Mouse (Mus musculus) NIH3T3 (cell line): ENCODE results near the gene Cdhr2.
A peak's percentile ranks its signal among the peaks of the same experiment; 100 is the strongest.

Experiments used
- DNase-seq: peaks from one replicate; pipeline ENCODE4 v3.0.0-alpha.2; 2012; ENCODE audit warnings: low read depth

Gene Cdhr2

DNA sequence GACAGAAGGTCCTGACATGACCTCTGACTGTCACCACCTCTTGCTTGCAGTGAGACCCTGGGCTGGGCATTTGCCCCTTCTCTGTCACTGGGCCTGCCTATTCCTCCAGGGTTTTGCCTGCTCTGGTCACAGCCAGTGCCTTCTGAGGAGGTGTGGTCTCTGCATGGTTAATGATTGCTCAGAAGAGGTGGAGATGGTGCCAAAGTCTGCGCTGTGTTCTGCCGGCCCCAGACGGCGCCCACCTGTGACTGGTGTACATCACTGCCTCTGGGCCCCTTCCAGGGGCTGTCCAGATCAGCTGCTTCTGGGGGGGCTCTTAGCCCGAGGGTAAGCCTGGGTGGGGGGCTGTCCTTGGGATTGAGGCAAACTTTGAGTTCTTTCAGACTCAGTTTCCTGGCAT lies at the start of gene Cdhr2:
Cdhr2 (plus strand) TSS at position 219 of the 400 bp plus-strand sequence.
- DNase-seq: no peak

DNA sequence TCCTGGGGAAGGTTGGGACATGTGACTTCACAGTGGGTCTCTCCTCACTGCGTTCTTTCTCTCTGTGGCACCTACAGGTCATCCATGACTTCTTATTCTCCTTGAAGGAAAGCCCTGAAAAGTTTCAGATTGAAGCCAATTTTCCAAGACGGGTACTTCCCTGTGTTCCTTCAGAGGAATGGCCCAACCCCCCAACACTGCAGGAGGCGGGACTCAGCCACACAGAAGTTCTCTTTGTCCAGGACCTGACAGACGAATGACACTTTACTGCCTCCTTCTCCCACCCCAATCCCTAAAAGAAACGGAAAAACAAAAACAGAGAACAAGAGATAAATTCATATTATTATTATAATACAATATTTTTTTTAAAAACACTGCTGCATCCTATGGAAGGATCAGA lies 40.4 kb upstream of the Cdhr2 start:
- DNase-seq: no peak

DNA sequence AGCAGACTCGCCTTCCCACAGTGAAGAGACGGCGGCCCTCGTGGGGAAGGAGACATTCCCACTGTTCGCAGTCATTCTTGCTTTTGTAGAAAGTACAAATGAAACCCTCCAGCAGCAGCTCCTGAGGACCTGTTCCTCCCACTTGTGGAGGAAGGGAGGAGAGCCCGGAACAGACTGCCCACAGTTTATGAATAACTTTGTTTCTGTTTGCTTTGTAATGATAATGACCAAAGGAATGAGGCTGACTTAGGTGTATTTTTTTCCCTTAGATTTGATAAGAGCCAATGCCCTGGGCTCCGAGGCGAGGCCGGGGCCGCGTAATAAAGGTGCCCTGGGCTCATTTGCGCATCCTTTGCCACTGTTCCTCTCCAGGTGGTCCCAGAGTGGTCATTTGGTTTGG lies 39.9 kb upstream of the Cdhr2 start:
- DNase-seq: no peak

DNA sequence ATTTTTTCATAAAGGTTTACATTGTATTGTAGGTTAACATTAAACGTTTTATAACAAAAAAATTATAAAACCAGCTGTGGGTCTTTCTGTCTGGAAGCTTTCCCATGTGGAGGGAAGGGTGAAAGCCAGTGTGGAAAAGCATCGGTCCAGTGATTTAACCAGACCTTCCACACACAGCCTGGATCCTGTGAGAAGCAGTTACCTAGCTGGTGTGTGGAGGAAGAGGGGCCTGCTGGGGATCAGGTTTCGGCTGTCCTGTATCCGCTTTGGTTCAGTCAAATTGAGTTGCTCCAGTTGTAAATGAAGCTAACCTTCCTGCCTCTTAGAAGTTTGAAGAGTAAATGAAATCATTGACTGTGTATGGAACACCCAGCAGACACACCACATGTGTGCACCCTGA lies 37.3 kb upstream of the Cdhr2 start:
- no peak for DNase-seq

DNA sequence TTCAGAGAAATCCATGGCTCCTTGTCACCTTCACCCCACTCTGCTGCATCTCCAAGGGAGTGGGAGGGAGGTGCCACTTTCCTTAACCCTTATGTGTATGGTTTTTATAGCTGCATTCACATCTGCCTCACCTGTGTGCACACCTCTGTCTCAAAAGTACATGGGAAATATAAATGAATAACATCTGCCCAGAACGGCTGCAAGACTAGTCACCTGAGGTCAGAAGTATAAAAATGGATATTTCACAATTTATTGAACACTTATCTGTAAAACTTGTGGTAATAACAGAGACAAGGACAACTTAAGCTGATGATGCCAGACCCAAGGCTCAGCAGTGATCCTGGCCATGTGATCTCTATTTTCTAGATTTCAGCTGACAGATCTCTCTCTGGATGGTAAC lies 36.8 kb upstream of the Cdhr2 start:
- DNase-seq: no peak

DNA sequence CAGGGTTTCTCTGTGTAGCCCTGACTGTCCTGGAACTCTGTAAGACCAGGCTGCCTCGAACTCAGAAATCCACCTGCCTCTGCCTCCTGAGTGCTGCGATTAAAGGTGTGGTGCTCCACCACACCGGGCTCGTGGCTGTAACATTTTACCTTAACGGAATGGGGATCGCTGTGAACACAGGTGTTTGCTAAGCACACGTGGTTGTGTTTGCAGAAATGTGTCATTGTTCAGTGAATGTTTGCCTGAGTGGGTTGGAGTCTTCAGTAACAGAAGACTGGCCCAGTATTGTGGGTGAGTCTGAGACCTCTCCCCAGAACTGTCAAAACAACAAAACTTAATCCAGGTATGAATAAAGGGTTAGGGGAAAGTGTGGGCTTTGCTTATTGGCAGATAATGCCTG lies 36.2 kb upstream of the Cdhr2 start:
- DNase-seq: no peak

DNA sequence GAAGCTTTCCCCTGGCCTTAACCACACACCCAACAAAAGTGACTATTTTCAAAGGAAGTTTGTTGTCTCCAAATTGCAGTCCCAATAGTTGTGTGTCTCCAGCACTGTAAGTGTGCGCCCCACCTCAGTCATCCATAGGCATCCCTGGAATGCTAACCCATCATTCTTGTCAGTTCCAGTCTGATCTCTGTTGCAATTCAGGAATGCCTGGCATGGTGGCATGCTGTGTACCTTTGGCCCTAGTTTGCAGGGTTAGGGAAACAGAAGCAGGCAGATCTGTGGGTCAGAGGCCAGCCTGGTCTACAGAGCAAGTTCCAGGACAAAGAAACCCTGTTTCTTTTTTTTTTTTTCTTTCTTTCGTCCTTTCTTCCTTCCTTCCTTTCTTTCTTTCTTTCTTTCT lies 30.8 kb upstream of the Cdhr2 start:
- peak; percentile 20 for DNase-seq

DNA sequence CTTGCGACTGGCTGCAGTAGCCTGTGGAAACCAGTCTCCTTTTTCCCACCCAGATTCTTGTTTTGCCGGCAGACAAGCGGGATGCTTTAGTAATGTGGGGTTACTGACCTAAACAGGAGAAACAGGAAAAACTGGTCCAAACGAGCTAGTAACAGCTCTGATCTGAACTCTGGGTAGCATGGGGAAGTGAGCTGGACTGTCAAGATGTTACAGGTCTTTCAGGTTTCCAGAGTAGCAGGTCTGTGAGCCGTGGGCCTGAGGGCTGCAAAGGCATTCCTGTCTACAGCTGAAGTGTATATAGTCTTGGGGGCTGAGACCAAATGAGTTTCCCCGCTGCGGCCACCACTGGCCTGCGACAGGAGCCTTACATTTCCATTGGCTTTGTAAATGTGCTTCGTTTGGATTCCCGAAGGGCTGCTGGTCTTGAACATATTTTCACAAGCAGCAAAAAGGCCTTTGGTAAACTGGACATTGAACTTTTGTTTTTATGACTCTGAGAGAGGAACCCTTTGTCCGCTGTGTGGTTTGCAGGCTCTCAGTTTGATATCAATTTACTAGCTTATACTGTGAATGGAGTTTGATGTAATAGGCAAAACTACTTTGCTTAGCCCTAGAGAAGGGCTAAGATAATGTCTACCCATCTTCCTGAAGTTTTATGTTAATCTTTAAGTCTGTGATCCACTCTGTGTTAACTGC lies 25.2 kb upstream of the Cdhr2 start:
- DNase-seq: no peak

DNA sequence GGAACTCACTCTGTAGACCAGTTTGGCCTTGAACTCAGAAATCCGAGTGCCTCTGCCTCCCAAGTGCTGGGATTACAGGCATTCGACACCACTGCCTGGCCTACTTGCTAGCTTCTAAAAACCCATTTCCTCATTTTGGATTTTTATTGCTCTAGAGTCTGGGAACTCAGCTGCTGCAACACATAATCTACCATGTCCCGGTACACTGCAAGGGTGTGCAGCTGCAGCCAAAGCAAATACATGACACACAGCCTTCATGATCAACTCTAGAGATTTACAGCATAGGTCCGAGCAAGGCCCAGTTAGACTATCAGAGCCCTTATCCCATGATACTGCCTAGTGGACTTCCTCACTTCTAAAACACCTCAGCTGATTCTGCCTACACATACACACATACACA lies 23.0 kb upstream of the Cdhr2 start:
- DNase-seq: no peak

DNA sequence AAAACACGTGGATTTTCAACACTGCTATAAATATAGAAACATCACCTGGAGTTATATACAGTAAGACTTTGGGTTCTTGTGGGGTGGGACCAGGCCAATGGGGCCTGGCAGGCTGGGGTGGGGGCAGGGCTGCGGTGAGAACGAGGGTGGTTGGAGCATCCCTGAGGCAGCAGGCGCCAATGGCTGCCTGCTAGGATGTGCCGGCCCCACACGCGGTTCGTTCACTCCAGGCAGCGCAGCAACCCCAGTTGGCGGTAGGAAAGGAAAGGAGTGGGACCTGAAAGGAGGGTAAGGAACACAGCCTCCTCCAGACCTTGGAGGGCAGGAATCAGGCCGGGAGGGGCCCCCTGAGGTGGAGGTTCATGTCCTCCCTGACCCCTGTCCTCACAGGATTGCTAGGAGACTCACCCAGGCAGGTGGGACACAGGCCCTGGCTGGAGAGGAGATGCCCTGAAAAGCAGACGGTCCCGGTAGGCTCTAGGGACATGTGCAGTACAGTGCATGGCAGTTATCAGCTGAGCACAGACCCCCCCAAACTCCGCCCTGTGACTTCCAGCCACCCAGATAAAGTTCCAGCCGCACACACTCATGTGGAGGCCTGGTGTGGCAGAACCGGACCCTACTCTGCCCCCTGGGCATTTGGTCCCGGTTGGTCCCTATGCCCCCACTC lies 20.9 kb upstream of the Cdhr2 start:
- DNase-seq: no peak

DNA sequence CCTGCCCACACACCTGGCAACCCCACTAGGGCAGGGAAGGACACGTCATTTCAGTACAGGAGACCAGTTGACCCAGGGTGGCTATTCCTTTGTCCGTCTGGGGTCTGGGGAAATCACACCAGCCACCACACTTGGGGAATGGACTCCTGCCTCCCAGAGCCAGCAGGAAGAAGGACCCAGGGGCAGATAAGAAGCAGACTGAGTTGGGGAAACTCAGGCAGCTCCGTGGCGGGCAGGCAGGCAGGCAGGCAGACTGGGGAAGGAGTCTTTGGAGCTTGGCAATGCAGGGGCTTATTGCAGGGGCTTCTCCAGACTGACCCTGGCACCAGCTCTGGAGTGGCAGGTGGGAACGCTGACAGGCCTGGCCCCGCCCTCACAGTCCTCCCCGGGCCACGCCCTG lies 20.0 kb upstream of the Cdhr2 start:
- no peak for DNase-seq

DNA sequence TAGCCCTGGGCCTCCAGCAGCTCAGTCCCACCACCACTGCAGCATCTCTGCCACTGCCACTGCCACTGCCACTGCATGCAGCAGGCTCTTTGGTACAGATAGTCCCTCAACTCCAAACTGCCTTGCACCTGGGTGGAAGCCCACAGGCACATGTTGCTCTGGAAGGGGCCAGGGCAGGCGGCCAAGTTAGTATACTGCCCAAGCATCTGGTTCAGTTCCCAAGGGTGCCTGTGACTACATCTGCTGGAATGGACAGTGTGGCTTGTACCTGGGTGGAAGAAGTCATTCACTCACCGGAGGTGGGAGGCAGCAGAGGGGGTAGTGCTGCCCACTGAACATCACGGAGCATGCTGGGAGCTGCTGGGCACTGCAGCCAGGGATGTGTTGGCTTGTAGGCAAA lies 18.0 kb upstream of the Cdhr2 start:
- DNase-seq: peak; percentile 31

DNA sequence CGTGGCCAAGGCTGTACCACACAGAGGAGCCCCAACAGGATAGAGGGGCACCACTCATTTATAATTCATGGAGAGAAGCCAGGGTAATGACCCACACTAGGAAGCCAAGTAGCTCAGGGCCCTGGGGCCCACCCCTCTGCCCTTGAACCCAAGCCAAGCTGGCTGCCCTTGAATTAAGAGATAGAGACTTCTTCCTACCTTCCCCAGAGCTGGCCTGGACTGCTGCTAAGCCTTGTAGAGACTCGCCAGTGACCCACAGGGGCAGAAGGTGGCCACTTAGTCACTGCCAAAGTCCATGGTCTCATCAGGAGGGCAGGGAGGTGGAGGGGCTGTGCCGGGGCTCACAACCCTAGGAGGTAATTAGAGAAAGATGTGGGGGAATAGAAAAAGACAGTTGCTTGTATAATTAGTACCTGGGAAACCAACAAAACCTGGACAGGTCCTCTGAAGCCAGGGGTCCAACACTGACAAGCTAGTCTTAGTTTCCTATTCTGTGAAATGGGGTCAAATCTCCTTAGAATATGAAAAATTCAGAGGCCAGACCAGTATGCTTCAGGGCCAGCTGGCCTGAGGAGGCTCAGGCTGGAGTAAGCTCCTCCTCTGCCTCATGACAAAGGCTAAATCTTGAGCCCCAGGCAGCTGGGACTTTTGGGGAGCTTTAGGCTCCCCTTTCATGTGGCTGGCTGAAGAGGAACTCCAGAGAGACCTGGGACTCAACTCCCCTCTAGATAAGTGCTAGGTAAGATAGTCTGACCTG lies 16.9 kb upstream of the Cdhr2 start:
- no peak for DNase-seq

DNA sequence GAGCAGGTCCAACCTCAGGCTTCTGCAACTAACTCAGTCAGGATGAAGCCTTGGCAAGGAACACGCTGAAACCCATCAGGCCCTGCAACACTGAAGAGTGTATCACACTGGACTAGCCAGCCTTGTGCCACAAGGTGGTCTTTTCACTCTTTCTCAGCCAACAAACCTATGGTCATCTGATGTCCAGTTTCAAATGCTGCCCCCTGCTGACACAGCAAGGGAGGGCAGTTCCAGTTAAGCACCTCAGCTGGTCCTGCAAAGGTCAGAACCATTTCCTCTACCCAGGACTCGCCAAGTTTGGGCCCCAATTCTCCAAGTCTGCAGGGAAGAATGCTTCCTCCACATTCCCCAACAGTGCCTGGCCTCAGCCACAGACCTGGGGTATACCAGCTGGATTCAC lies 16.1 kb upstream of the Cdhr2 start:
- DNase-seq: peak; percentile 67

DNA sequence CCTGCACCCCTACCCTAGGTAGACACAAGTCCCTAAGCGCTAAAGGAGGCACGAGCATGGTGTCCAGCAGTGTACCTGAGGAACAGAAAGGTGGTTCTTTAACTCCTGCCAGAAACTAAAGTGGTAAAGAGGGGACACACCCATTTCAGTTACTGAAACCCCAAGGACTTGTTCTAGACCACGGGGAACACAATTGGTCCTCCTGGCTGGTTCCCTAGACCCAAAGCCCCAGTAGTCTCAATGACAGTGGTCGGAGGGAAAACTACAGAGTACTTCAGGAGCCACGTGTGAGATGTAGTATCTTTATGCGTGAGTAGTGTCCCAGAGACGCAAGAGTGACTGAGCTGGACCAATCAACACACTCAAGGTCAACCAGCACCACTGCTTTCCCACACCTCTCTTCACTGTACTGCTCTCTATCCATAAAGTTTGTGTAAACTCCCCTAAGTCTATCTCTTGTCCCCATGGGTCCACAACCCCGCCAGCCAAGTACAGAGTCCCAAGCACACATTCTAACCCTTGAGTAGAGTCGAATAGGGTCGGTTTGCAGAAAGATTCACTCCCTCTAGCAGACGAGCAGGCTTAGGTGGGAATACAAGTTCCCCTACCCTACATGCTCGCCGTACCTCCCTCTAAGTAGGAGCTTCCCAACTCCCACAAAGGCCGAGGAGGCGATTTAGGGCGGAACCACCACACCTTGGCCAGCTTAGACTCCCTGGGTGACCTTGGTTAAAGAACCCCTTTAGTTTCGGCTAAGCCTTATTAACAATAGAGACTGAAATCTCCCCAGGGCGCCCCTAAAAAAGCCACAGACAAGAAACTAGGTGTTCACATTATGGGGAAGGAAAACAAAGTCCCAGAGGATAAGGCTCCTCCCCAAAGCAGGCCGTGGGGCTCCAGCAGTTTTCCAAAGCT lies 14.9 kb upstream of the Cdhr2 start:
- DNase-seq: no peak

DNA sequence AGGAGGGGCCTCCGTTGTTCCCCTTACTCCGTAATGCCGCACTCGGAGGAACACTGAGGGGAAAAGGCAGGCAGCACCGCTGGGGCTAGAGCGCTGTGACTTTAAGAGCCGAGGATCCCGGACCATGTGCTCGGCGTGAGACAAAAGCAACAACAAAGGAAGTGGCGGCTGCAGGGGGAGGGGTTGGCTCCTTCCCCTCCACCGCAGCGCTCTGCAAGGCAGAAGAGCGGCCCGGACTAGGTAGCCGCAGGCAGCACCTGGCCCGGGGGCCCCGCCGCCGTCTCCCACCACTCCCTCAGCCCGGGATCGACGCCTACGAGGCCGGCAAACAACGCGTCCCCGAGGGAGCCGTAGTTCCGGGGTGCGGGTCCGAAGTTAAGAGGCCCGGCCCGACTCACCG lies 14.2 kb upstream of the Cdhr2 start:
- DNase-seq: peak; percentile 79

DNA sequence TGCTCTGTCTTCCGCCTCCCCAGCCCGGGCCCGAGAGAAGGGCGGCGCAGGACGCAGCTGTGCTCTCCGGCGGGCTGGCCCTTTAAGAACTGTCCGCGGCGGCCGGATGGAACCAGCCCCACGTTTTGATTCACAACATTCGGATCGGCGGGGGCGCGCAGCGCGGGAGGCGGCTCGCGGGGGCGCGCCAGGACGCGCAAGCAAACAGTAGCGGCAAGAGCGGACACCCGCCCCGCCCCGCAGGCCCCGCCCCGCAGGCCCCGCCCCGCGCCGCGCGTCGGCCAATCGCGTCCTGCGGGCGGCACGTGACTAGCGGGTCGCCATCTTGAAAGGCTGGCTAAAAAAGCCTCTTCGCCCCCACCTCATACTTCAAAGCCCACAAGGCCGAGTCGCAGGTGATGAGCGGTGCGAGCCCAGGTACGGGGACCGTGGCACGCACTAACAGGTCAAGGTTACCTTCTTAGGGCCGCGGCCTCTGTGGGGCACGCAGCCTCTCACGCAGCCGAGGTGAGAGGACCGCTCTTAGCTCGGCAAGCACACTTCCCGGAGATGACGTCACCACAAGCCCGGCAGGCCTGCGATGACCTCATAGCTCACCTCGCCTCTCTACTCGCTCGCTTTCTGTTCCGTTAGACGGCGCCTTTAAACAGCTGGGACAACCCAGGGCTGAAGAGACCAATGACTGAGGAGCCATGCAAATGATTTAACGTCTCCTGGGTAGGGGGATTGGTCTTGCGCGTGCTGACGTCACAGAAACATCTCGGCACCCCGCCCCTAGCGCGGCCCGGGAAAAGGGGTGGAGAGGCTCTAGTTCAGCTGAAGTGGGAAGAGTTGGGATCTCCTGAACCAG lies 13.5 kb upstream of the Cdhr2 start:
- peak; percentile 96 for DNase-seq

DNA sequence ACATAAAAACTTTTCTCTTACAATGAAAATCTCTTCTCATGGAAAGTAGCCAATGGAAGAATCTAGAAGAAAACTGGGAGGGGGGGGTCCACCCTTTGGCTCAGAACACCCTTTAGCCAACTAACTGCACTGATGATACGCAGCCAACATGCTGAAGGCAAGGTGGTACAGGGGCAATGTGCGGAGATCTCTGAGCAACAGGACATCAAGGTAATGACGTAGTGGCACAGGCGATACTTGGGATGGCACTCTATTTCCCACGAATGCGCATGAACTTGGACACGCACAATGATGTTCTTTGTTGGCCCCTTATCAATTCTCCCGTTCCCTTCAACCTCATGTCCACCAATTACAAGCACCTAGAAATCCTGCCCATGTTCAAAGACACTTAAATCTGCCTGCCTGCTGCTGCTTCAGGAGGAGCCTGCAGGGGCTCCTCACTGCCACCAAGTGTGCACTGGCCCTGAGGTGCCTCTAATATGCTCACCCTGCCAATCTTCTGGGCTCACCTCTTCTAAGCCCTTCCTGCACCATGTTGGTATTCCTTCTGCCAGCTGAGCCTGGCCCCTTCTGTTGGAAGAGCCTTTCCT lies 11.0 kb upstream of the Cdhr2 start:
- DNase-seq: no peak

DNA sequence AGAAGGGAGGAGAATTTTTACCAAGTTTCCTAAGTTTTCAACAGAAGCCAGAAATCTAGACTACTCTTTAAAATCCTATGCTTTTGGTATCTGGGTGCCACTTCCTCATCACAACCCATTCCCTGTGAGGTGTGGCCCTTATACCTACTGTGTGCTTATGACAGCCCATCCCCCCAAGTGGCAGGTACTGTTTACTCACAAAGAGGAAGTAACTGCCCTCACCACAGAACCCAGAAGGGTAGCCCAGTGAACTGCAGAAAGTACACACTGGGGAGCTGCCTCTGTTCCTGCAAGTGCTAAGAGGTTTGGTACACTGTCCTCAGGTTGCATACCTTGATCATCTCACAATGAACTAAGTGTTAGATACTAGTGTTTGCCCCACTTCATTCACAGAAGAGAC lies 9.5 kb upstream of the Cdhr2 start:
- DNase-seq: no peak

DNA sequence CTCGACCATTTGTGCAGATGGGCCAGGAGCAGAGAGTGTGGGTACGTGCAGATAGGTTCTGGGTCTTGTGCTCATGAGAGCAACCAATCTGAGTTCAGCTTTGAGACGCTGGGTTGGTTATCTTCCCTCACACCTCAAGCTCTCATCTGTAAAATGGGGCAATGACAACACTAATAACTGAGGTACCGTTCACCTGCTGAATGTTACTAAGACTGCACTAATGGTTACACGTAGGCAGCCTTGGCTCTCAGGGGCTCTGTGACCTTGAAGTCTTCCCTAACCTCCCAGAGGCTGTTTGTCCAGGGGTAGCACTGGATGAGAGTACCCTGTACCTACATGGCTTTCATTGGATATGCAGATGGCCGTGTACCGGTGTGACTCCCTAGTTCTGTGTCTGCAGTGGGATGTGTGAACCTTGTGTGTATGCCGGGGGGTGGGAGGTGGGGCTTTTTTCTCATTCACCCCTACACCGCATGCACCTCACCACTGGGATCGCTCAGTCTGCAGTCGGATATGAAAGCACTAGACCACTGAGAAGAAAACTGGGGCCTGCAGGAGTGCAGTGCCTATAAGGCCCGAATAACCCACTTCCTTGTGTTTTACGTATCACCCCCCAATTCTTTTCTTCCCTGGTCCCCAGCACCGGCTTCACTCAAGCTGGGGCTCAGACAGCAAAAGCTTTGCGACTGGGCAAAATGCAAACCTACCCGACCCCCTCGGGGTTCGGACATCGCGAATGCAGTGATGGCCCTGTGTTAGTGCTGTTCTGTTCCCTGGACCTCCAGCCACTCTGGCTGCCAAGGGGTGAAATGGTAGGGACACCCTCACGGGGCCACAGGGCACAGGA lies 8.3 kb upstream of the Cdhr2 start:
- DNase-seq: no peak
